Mouse (Mus musculus) MEL (cell line): ENCODE measurements around the gene Dhx30.

ENCODE experiments used
- CTCF ChIP-seq, 3 experiments: IDR thresholded peaks in 2 of 3; conservative IDR thresholded peaks in 1 of 3; 2 replicates each; pipeline ENCODE4 v1.5.1; 2011 to 2012; ENCODE audit warnings: low read length in 3 of 3, low read depth in 2 of 3, mild to moderate bottlenecking in 2 of 3, improper control_type of control experiment in 1 of 3, inconsistent platforms in 1 of 3, mixed read lengths in 1 of 3, moderate library complexity in 1 of 3; ENCODE audit not compliant: control insufficient read depth in 1 of 3, insufficient read depth in 1 of 3, poor library complexity in 1 of 3, severe bottlenecking in 1 of 3
- HCFC1 ChIP-seq: IDR thresholded peaks from 2 replicates; pipeline ENCODE4 v1.6.1; 2012; ENCODE audit warnings: low read depth, mild to moderate bottlenecking, inconsistent platforms, low read length, improper control_type of control experiment, moderate library complexity
- MAX ChIP-seq: IDR thresholded peaks from 2 replicates; pipeline ENCODE4 v1.6.1; 2011; ENCODE audit warnings: low read length, improper control_type of control experiment
- NELFE ChIP-seq: IDR thresholded peaks from 2 replicates; pipeline ENCODE4 v1.6.1; 2011; ENCODE audit warnings: low read depth, low read length, improper control_type of control experiment
- POLR2A ChIP-seq, 2 experiments: IDR thresholded peaks; 2 replicates each; pipeline ENCODE4 v1.6.1; 2011 to 2012; ENCODE audit warnings: low read length in 2 of 2, mild to moderate bottlenecking in 2 of 2, control low read depth in 1 of 2, improper control_type of control experiment in 1 of 2, low read depth in 1 of 2, moderate library complexity in 1 of 2; ENCODE audit not compliant: control insufficient read depth in 1 of 2, insufficient read depth in 1 of 2, poor library complexity in 1 of 2
- UBTF ChIP-seq: IDR thresholded peaks from 2 replicates; pipeline ENCODE4 v1.6.1; 2012; ENCODE audit warnings: low read depth, mild to moderate bottlenecking, inconsistent platforms, low read length, improper control_type of control experiment, moderate library complexity, borderline replicate concordance; ENCODE audit not compliant: insufficient read depth

DNA sequence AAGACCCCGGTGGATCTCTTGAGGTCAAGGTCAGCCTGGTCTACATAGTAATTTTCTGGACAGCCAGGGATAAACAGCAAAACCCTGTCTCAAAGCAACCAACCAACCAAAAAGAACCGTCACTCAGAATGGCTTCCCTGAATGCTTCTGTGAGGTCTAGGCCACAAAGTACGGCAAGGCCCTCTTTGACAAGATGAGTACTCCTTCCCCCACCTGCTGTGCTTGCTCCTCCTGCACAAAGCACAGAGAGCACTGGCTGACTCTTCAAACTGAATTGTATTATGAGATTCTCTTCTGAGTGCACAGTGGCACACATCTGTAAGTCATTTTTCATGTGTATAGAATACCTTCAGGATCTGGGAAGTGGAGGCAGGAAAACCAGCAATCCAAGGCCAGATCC lies 19.8 kb downstream of the Dhx30 start:
- TF ChIP-seq CTCF (IDR thresholded peaks at IDR 0.05 in 2 of 3, conservative IDR thresholded peaks at IDR 0.05 in 1 of 3; ENCODE audit: control insufficient read depth in 1 of 3, insufficient read depth in 1 of 3, low read depth in 2 of 3, low read length in 3 of 3, poor library complexity in 1 of 3, severe bottlenecking in 1 of 3) = no peak
- no peak for TF ChIP-seq NELFE
- no peak for TF ChIP-seq UBTF
- TF ChIP-seq HCFC1 = no peak
- TF ChIP-seq POLR2A (IDR thresholded peaks at IDR 0.05; ENCODE audit: control insufficient read depth in 1 of 2, insufficient read depth in 1 of 2, low read depth in 1 of 2, low read length in 2 of 2, poor library complexity in 1 of 2) = no peak
- no peak for TF ChIP-seq MAX
